Mouse (Mus musculus): Measurements from ENCODE around the gene Col23a1.
"Not testable (repeated sequence)": the region's sequence is repeated elsewhere in the genome, so short reads cannot be mapped to it uniquely, and the experiment has no call there.

Gene Col23a1

DNA sequence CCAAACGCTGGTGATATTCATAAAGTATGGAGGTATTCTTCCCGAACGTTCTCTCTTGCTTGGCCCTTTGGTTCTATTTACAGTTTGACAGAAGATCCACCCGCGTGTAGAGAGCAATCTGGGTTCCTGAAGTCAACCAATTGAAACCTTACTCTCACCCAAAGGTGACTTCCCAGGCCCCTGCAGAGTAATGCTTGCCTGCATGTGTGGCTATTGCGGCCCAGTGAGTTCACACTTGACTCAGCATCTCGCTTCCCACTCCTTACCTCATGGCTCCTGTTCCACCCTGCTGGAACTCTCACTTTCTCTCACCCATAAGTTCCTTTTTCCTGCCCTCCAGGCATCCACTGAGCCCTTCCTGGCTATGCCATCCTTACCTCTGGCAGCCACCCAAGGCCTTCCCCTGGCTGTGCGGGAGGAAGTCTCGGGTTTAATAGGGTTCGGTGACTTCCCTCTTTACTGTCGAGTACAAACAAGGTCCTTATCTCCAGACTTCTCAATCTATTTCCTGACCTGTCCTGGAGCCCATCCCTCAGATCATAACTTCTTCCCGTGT, 38.7 kb downstream of the Col23a1 start:
- no peak for DNase-seq (ENCODE audit: low read depth in 2 of 2, low spot score in 2 of 2)

DNA sequence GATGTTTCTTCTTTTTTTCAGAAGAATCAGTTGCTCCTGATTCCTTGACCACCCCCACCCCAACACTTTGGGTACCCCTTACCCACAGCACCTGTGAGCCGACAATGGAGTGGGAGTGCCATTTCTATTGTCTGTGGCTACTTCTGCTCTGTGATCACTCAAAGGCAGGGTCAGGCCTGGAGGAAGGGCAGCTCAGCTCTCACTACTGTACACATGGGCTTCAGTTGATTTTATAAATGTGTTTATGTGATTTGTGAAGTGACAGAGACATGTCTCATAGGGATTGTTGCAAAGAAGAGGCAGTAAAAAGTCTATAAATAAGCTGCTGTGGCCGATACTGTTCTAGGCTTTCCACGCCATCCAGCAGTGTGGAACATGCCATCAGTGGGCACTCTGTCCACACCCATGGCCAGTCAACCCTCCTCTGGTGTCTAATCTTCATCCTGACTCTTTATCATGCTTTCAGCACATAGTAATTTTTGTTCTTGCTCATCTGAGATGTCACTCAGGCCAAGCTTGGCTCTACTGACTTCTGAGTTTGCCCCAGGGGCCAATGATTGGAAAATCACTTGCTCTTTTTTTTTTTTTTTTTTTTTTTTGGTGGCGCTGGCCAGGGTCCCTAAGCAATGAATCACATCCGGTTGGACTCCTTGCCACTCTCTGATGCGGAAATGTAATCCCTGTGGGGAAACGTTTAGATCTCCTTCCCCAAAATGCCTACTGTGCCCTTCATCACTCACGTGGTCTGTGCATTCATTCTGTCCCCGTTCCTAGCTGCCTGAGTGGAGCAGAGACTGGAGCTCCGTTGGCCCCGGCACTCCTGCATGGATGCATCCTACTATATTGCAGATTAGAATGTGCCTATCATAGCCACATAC, 40.4 kb downstream of the Col23a1 start:
- no peak for DNase-seq (ENCODE audit: low read depth in 2 of 2, low spot score in 2 of 2)

DNA sequence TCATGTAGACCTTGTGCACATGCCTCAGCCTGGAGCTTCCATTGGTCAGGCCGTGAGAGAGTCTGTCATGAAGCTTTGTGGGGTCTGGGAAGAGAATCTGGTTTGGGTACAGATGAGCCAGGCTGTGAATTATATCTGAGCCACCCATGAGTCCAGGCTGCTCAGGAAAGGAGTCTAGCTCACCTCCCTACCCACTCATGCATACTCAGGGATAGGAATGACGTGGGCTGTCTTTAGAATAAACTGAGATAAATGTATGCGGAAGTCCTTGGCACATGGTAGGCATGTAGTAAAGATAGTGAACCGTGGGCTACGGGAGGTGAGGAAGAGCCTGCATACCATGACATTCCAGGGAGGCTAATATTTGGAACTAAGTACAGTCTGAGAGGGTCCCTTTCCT, 44.3 kb downstream of the Col23a1 start:
- DNase-seq (ENCODE audit: low read depth in 2 of 2, low spot score in 2 of 2): no peak

DNA sequence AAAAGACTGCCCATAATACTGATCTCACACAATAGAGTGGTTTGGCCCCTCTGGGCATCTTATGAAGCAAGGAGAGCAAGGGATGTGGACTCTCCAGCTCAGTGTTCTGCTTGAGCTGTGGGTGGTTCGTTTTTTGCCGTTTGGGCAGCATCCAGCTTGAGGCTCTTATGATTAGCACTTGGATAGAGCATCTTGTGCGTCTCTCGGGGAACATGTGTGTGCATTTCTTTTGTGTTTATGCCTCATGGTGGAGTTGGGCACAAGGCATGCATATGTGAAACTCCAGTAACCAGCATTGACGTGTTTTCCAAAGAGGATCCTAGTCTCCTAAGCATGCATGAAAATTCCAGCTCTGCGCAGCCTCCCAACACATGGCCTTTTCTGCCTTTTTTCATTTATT, 47.9 kb downstream of the Col23a1 start:
- DNase-seq (ENCODE audit: low read depth in 2 of 2, low spot score in 2 of 2): no peak

DNA sequence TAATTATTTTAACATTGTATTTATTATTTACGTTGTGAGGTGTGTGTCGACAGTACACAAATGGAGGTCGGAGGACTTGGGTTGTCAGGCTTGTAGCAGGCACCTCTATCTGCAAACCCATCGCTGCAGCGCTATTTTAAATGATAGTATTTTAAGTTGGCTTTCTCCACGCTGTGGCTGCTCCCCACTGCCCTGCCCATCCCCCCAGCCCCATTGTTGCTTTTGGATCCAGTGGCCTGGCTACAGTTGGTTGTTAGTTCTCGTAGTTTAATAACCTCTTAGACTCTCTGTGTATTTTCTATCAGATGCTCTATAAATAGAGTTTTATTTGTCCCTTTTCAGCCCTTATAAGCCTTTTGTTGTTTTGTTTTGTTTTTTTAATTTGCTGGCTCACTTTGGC, 48.7 kb downstream of the Col23a1 start:
- no peak for DNase-seq (ENCODE audit: low read depth in 2 of 2, low spot score in 2 of 2)

DNA sequence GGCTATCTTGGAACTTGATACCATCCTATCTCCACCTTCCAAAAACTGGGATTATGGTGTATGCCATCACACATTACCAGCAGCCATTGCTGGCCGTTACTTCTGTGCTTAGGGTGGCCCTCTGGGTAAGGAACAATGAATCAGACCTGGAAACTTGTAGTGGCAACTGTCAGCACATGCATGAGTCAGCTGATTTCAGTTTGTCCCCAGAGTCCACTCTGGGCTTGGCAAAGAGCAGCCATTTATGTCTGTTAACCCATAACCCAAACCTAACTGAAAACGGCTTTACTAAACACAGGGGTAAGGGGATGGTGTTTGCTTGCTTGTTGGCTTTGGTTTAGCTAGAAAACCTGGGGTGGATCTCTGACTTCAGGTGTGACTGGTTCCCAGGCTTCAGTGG, 51.4 kb downstream of the Col23a1 start:
- DNase-seq (ENCODE audit: low read depth in 2 of 2, low spot score in 2 of 2): no peak

DNA sequence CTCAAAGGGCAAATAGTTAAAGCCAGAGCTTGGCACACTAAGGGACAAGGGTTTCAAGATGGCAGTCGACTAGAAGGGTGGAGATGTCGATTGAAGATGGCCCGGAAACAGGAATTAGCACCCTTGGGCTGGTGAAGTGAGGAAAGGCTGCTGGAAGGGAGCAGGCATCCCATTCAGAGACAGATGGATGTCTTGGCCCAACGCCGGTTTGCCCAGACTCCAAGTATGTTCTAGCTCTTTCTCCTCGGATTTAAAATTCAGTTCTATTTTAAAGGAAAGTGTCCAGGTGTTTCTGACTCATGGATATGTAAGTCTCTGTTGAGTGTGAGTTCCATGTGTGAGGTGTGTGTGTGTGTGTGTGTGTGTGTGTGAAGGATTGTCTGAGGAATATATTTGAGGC, 53.1 kb downstream of the Col23a1 start:
- DNase-seq (ENCODE audit: low read depth in 2 of 2, low spot score in 2 of 2): no peak

DNA sequence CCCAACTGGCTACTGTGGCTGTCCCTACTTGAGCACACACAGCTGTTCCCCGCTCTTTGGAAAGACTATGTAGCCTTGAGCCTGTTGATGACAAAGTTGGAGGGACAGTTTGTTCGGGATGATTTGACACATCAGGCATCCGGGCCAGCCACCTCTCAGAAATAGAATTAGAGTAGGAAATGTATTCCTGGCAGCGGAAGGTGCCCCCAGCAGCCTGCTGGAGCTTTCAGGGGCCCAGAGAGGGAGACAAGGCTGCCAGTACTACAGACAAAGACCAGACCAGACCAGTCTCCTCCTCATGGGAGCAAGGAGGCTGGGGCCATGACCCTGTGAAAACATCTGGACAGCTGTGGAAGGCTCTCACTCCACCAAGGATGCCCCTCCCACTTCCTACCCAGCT, 53.6 kb downstream of the Col23a1 start:
- DNase-seq (ENCODE audit: low read depth in 2 of 2, low spot score in 2 of 2): no peak

DNA sequence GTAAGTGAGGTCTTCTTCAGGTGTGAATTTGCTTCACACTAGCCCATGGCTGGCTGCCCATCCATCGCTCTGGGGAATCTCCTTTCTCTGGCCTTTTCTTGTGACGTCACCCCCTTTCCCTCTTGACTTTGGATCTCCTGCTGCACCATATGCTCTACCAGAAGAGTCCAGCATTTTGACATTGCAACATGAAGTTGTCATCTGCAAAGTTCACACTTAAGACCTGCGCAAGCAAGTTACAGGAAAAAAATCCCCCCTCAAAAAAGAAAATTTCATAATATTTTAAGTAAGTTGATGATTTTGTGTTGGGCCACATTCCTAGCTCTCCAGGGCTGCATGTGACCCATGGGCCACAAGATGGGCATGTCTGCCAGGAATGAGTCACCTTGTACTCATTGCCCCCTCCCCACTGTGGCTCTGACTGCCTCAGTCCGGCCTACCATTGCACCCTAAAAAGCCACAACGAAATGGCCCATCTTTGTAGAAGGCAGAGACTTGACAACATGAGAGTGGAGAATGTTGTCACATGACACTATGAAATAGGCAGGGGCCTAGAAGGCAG, 54.1 kb downstream of the Col23a1 start:
- no peak for DNase-seq (ENCODE audit: low read depth in 2 of 2, low spot score in 2 of 2)

DNA sequence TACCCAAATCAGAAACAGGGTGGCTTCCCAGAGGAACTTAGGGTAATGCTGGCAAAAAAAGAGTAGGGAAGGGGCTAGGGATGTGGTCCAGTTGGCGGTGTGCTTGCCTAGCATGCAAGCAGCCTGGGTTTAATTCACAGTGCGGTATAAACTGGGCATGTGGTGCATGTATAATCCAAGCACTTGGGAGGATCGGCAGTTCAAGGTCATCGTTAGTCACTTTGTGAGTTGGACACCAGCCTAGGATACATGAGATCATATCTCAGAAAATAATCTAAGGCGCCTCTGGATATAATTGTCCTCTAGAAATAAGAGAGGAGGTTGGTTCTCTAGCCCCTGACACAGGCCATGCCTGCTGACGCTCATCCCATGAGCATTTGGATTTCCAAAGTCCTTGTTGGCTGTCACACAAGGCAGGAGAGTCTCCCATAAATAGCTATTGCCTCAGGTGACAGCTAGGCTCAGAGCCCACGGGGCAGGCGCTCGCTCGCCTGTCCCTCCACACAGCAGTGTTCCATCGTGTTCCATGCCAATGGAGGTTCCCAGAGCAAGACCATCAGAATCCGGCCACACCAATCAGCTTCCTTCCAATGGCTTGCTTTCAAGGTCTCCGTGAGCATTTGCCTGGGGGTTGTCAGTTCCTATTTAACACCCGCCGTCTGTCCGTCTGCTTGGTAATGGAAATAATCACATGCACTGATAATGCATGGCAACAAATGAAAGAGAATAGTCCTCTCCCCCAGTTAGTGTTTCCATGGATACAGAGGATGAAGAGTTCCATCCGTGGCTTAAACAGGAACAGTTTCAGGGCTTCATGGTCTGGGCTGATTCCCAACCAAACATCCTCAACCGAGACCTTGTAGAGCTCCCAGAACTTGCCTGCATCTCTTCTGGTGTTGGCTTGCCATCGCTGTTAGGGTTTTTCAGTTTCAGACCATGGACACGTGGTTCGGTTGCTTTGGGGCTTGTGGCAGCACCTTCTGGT, 56.1 kb downstream of the Col23a1 start:
- no peak for DNase-seq (ENCODE audit: low read depth in 2 of 2, low spot score in 2 of 2)

DNA sequence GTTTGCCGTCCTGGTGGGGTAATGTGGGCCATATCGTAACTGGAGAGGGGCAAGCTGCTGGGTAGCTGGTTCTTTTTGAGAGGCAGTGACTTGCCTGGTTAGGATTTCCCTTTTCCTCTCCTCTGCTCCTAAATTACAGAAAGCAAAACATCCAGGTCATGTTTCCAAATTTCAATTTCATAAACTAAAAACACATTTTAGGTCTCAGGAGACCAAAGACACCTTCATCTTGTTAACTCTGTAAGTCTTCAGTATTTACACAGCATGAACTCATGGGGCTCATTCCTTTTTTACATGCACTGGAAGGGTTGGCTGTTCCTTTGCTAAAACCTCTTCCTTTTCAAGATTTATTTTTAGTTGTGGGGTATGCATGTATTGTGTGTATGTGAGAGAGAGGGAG, 58.0 kb downstream of the Col23a1 start:
- DNase-seq (ENCODE audit: low read depth in 2 of 2, low spot score in 2 of 2): no peak

DNA sequence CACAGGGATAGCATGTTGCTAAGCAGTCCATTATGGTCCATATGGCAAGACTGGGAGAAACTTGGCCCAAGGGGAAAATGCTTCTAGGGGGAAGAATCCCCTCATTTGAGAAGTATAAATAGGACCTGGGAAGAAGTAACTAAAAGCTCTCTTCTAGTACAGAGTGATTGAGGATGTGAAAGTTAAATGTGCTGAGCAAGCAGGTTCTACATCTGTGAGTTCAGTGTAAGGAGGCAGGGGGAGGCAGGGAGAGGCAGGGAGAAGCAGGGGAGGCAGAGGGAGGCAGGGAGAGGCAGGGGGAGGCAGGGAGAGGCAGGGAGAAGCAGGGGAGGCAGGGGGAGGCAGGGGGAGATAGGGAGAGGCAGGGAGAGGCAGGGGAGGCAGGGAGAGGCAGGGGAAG, 59.9 kb downstream of the Col23a1 start:
- no peak for DNase-seq (ENCODE audit: low read depth in 2 of 2, low spot score in 2 of 2)

DNA sequence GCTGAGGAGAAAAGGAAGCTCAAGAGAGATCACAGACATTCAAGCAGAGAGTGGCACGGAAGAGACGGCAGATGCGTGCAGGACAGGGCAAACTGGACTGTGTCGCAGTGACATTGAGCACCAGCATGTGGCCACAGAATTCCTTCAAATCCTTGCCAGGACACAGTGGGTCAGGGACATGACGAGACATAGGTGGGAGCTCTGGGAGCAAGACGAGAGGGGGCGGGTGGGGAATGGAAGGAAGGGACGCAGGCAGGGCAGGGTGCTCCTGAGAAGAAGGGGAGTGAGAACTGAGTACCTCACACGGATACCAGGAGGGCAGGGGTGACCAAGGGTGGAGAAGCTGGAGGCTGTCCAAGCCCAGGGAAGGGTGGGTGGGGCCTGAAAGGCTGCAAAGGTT, 61.4 kb downstream of the Col23a1 start:
- no peak for DNase-seq (ENCODE audit: low read depth in 2 of 2, low spot score in 2 of 2)

DNA sequence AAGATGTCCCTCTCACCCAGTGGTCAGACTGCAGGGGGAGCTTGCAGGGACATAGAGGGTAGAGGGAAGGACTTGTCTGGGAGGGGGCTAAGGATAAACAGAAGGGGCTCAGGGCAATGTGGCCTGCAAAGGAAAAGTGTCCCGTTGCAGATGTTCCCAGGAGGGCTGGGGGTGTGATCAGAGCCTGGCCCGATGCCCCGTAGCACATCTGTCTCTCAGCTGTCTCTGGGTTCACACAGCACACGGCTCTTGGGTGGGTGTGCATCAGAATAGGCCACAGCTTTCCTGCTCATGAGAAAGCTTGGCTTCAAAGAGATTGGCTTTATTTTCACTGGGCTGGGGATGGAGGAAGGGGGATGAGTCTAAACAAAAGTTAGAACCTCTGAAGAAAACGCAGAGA, 62.1 kb downstream of the Col23a1 start:
- no peak for DNase-seq (ENCODE audit: low read depth in 2 of 2, low spot score in 2 of 2)

DNA sequence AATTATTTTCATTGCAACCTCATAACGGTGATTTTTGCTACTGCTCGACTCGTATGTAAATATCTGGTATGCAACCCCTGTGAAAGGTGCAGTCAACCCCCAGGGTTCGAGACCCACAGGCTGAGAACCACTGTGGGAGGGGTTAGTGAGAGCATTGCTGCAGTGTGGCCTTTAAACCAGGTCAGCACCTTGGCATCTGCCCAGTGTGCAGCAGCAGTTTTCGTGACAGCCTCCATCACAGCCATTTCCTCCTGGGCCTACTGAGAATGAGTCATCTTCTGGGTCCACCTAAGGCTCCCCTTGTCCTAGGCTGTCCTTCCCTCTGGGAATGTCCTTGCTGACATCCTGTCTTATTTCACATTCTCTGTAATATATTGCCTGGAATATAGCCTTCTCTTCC, 64.0 kb downstream of the Col23a1 start:
- DNase-seq (ENCODE audit: low read depth in 2 of 2, low spot score in 2 of 2): no peak

DNA sequence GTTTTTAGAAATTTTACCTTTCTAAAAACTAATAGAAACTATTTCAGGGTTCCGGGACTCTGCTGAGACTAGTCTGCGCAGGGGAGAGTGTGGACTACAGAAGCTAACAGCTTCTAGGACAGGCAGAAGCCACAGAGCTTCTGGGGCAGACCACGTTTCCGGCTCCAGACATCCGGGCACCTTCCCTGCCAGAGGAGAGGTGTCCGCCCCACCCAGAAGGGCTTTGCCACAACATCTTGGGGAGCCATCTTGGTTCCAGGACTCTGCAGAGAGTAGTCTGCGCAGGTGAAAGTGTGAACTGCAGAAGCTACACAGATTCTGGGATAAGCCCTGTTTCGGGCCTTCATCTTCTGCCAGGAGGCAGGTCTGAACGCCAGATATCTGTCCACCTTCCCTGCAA, 69.3 kb downstream of the Col23a1 start:
- DNase-seq (ENCODE audit: low read depth in 2 of 2, low spot score in 2 of 2): not testable (repeated sequence)

DNA sequence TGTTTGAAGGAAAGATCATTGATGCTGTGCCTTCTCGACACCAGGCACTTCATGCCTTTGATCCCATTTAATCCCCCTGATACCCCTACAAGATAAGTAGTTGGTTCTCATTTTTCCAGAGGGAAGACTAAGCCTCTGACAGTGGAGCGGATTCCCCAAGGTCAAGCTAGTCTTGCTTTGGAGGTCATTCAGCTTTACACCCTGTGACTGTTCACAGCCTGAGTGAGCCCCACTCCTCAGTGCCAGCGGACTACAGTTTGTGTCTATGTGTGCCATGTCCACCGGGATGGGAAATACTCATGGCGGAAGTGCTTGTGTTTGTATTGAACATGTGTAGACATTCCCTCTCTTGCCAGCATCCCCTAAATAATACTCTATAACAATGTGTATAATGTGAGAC, 74.6 kb downstream of the Col23a1 start:
- no peak for DNase-seq (ENCODE audit: low read depth in 2 of 2, low spot score in 2 of 2)

DNA sequence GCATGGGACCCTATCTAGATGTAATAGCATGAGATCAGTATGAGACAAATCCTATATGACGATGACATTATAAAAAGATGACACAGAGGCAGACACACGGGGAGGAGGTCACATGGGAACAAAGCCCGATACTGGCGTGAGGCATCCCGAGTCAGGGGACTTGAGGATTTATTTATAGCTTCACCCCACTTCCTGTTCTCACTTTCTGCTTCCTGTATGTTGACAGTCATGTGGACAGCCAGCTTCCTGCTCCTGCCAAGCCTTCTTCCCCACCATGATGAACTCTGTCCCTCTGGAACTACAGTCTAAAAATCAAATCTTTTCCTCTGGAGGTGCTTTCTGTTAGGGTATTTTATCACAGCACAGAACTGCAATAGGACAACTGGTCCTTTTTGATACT, 77.6 kb downstream of the Col23a1 start:
- no peak for DNase-seq (ENCODE audit: low read depth in 2 of 2, low spot score in 2 of 2)

DNA sequence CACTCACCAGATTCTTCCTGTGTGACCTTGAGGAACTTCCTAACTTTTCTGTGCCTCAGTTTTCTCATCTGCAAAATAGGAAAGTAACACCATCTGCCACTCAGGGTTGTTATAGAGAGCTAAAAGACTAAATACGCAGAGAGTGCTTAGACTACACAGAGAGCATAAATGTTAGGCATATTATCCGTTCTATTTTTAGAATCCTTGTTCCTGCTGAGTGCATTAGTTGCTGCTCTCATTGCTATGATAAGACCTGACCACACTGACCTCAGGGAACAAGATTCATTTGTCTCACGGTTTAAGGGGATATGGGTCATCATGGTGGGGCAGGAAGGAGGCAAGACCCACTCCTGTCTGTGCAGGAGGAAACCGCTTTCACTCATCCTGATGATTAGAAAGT, 80.6 kb downstream of the Col23a1 start:
- no peak for DNase-seq (ENCODE audit: low read depth in 2 of 2, low spot score in 2 of 2)

DNA sequence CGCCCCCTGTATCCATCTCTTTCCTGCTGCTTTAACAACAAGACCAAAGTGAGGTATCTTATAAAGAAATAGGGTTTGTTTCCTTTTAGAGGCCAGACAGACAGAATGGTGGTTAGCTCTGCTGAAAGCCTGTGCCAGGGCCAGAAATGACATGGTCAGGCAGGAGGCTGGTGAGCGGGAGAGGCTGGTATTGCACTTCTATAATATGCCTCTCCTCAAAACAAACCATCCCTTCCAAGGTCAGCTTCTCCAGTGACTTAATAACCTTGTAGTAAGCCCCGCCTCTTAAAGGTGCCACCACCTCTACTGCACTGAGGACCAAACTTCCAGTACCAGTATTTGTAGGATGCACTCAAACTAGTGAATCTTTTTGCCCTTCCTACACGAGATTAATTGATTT, 81.6 kb downstream of the Col23a1 start:
- no peak for DNase-seq (ENCODE audit: low read depth in 2 of 2, low spot score in 2 of 2)

DNA sequence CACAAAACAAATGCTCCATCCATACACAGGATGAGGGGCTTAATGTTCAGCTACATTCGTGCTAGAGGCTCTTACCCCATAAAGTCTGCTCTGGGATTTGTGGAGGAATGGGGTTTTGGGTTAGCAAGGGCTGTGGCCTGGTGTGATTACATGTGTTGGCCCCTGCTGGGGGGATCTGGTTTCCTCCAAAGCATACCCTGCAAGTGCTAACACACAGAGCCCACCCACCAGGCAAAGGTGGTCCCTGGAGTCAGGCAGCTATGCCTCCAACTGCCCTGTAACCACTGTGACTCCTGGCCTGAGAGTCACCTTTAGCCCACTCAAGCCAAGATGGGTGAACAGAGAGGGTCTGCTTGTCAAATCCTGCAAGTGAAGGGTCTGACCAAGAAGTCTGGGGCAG, 82.2 kb downstream of the Col23a1 start:
- no peak for DNase-seq (ENCODE audit: low read depth in 2 of 2, low spot score in 2 of 2)

DNA sequence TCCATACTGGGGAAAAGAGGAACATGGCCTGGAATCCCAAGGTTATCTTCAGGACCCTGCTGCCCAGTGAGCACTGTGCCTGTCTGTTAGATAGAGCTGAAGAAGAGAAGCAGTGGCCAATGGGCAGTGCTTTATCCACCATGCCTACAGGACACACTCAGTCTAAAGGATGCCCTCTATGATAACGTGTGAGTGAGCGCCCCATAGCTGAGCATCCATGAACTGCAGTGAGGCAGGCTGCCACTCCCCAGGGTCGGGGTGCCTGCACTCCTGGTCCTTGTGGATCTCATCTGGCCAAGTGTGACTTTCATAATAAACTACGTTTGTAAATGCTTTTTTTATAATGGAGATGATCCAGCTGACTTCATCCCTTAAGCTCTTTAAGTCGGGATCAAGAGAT, 87.5 kb downstream of the Col23a1 start:
- no peak for DNase-seq (ENCODE audit: low read depth in 2 of 2, low spot score in 2 of 2)

All from CD8-positive naive resting alpha-beta T cell, adult 2 months (primary cell).